Mouse (Mus musculus) myocyte (in vitro differentiated cells): Measurements from ENCODE around the gene Tec. TPM values are rescaled to one million over a fixed set of nuclear protein-coding genes. Genes with fewer than 3 reads are reported as not detected.

Experiments
- H3K27me3 ChIP-seq: one replicate; pipeline ENCODE4 v1.6.1; 2011; ENCODE audit not compliant: control insufficient read depth, insufficient read depth, insufficient read length
- H3K36me3 ChIP-seq: one replicate; pipeline ENCODE4 v1.6.1; 2011; ENCODE audit not compliant: control insufficient read depth, insufficient read depth
- H3K4me2 ChIP-seq: one replicate; pipeline ENCODE4 v1.6.1; 2011; ENCODE audit warnings: low read depth, control low read depth
- H3K4me3 ChIP-seq: one replicate; pipeline ENCODE4 v1.5.1; 2011; ENCODE audit warnings: mild to moderate bottlenecking, control low read depth, moderate library complexity
- H3K79me2 ChIP-seq: one replicate; pipeline ENCODE4 v1.6.1; 2011; ENCODE audit not compliant: control insufficient read depth, insufficient read depth
- H3ac ChIP-seq: one replicate; pipeline ENCODE4 v1.6.1; 2011; ENCODE audit not compliant: control insufficient read depth, insufficient read length
- CEBPB ChIP-seq: IDR thresholded peaks from 2 replicates; pipeline ENCODE4 v1.6.1; 2011; ENCODE audit warnings: mild to moderate bottlenecking, moderate library complexity; ENCODE audit not compliant: poor library complexity, insufficient read depth, severe bottlenecking
- E2F4 ChIP-seq: IDR thresholded peaks from one replicate; pipeline ENCODE4 v1.6.1; 2011; ENCODE audit warnings: mild to moderate bottlenecking, control low read depth, moderate library complexity; ENCODE audit not compliant: insufficient read depth
- MAX ChIP-seq: IDR thresholded peaks from one replicate; pipeline ENCODE4 v1.6.1; 2011; ENCODE audit warnings: low read depth, mild to moderate bottlenecking, control low read depth
- MYOD1 ChIP-seq, 3 experiments: IDR thresholded peaks; one replicate each; pipeline ENCODE4 v1.6.1; 2011; ENCODE audit warnings: control low read depth in 2 of 3, low read depth in 2 of 3, mild to moderate bottlenecking in 2 of 3, moderate library complexity in 1 of 3; ENCODE audit not compliant: insufficient read length in 2 of 3, control insufficient read depth in 1 of 3
- MYOG ChIP-seq, 3 experiments: IDR thresholded peaks; one replicate each; pipeline ENCODE4 v1.6.1; 2011; ENCODE audit warnings: control low read depth in 2 of 3, low read depth in 2 of 3, mild to moderate bottlenecking in 2 of 3; ENCODE audit not compliant: insufficient read length in 2 of 3, control insufficient read depth in 1 of 3, insufficient read depth in 1 of 3
- POLR2A ChIP-seq: IDR thresholded peaks from one replicate; pipeline ENCODE4 v1.6.1; 2011; ENCODE audit warnings: low read depth, mild to moderate bottlenecking, control low read depth, moderate library complexity; ENCODE audit not compliant: insufficient read length
- POLR2AphosphoS2 ChIP-seq: IDR thresholded peaks from one replicate; pipeline ENCODE4 v1.6.1; 2011; ENCODE audit warnings: low read depth, control low read depth; ENCODE audit not compliant: insufficient read length
- REST ChIP-seq: IDR thresholded peaks from one replicate; pipeline ENCODE4 v1.6.1; 2011; ENCODE audit warnings: mild to moderate bottlenecking, control low read depth, moderate library complexity; ENCODE audit not compliant: insufficient read depth, insufficient read length
- SRF ChIP-seq: IDR thresholded peaks from one replicate; pipeline ENCODE4 v1.6.1; 2011; ENCODE audit warnings: low read depth; ENCODE audit not compliant: control insufficient read depth, insufficient read length
- TCF12 ChIP-seq: IDR thresholded peaks from one replicate; pipeline ENCODE4 v1.6.1; 2011; ENCODE audit warnings: mild to moderate bottlenecking, control low read depth; ENCODE audit not compliant: poor library complexity, insufficient read depth, severe bottlenecking
- TCF3 ChIP-seq: IDR thresholded peaks from one replicate; pipeline ENCODE4 v1.6.1; 2011; ENCODE audit warnings: low read depth, control low read depth; ENCODE audit not compliant: insufficient read length
- USF1 ChIP-seq: IDR thresholded peaks from one replicate; pipeline ENCODE4 v1.6.1; 2011; ENCODE audit warnings: low read depth, mild to moderate bottlenecking, control low read depth, moderate library complexity
- polyA plus RNA-seq: library from polyadenylated mRNA; unstranded; fragments of >200 nt; fragmentation: generic; extraction: Trizol; gene quantifications from one replicate; pipeline ENCODE4 v1.2.1, GENCODE M21; 2012; ENCODE audit warnings: missing spikeins

Gene Tec
- polyA plus RNA-seq, 1 experiment = 1.5 TPM

- Histone ChIP-seq H3K79me2 (no peaks in the 10 kb centered on the region), H3K27me3 (no peaks in the 10 kb centered on the region), H3ac (no peak overlapping the region), H3K36me3 (no peaks in the 10 kb centered on the region), H3K4me2 (no peak overlapping the region), H3K4me3 (no peak overlapping the region)
- TF ChIP-seq POLR2A = no peak
- no peak for TF ChIP-seq E2F4
- TF ChIP-seq TCF3 = no peak
These were observed 19.3 kb downstream of the Tec start for GRCm38 (mm10) chr5:72848889-72849435.

DNA sequence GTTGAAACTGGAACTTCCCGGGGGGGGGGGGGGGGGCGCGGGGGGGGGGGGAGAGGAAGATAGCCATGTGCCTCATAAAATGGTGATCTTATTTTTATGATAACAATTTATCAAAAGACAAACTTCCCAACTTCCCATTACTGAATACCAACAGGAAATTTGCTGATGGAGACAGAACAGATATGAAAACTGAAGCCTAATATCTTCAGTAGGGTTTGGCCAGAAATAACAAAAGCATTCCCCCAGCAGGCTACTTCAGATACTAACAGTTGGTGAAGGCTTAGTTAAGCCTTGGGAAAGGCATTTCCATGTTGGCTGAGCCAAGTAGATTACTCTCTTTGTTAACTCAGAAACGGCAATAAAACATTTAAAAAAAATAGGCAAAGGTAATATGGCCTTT is 21.6 kb downstream of the Tec start:
- TF ChIP-seq MYOD1 (IDR thresholded peaks at IDR 0.05; ENCODE audit: control insufficient read depth in 1 of 3, insufficient read length in 2 of 3, low read depth in 2 of 3) = no peak
- no peaks in the 10 kb centered on the region for H3K36me3 ChIP-seq
- H3K27me3 ChIP-seq = no peaks in the 10 kb centered on the region
- no peaks in the 10 kb centered on the region for H3K79me2 ChIP-seq
- H3ac ChIP-seq = no peak overlapping the region
- H3K4me2 ChIP-seq = no peak overlapping the region
- no peak overlapping the region for H3K4me3 ChIP-seq

DNA sequence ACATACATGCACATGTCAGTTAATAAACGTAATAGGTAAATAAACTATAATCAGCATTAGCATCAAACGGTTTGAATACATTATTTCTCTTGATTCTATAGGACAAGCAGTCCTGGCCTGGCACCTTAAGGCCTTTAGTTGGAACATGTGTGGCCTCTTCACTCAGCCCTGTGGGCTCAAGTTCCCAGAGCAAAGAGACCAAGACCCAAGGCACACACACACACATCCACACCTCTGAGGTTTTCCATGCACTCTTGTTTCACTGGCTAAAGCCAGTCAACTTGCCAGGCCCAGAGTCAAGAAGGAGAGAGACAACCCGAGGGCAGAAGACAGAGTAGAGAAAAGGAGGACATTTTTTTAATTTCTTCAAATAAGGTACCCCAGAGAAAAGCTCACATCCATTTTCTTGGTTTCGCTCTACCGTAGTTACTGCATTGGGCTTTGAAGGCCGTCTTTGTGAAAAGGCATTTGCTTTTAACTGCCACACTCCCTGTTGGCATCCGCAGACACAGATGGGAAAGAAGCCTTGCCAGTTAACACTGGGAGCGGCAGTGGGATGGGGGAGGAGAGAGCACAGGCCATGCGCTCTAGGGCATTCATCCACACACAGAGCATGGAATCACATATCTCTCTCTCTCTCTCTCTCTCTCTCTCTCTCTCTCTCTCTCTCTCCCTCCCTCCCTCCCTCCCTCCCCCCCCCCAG is 22.2 kb downstream of the Tec start:
- no peaks in the 10 kb centered on the region for H3K27me3 ChIP-seq
- H3K4me2 ChIP-seq = peak overlapping the region; percentile 43
- H3K79me2 ChIP-seq = no peaks in the 10 kb centered on the region
- no peak overlapping the region for H3ac ChIP-seq
- H3K36me3 ChIP-seq = no peaks in the 10 kb centered on the region
- no peak overlapping the region for H3K4me3 ChIP-seq
- TF ChIP-seq E2F4 = no peak
- TF ChIP-seq TCF3 = no peak
- no peak for TF ChIP-seq POLR2AphosphoS2
- TF ChIP-seq MAX = no peak
- no peak for TF ChIP-seq REST
- TF ChIP-seq SRF = no peak
- TF ChIP-seq CEBPB = no peak
- no peak for TF ChIP-seq TCF12
- TF ChIP-seq USF1 = no peak
- no peak for TF ChIP-seq MYOD1 (IDR thresholded peaks at IDR 0.05; ENCODE audit: control insufficient read depth in 1 of 3, insufficient read length in 2 of 3, low read depth in 2 of 3)
- no peak for TF ChIP-seq MYOG (IDR thresholded peaks at IDR 0.05; ENCODE audit: control insufficient read depth in 1 of 3, insufficient read depth in 1 of 3, insufficient read length in 2 of 3, low read depth in 2 of 3)
- TF ChIP-seq POLR2A = no peak

DNA sequence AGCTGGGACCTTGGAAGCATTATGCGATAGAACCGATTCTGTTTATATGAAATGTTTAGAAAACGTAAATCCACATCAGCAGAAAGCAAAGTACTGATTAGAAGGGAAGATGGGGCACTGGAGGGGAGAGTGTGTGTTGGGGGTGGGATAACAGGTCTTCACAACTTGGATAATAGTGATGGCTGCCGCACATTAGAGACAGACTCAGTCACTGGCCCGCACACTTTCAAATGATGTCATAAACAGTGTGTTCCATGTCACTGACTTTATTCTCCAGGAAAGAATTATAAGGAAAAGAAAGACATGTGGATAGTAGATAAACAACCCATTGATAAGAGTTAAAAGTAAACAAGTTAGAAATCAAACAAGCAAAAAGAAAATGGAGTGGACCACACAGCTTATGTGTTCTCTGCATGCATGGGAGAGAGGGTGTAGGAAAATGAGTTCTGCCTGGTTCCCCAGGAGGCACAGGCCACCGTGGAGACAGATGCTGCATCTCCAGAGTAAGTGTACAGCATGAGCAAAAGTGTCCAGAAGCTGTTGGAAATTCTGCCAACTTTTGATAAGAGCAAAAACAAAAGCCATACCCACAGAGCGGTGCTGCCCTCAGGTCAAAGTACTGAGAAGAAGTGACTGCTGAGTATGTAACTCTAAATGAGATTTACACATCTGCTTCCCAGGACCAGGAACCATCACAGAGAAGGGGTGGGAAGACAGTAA is 23.3 kb downstream of the Tec start:
- no peaks in the 10 kb centered on the region for H3K27me3 ChIP-seq
- TF ChIP-seq E2F4 = no peak
- TF ChIP-seq POLR2AphosphoS2 = no peak
- TF ChIP-seq MAX = no peak
- no peak for TF ChIP-seq CEBPB
- TF ChIP-seq REST = no peak
- no peak for TF ChIP-seq SRF
- no peak for TF ChIP-seq USF1
- no peak for TF ChIP-seq POLR2A
- no peak for TF ChIP-seq MYOG (IDR thresholded peaks at IDR 0.05; ENCODE audit: control insufficient read depth in 1 of 3, insufficient read depth in 1 of 3, insufficient read length in 2 of 3, low read depth in 2 of 3)
- no peak for TF ChIP-seq MYOD1 (IDR thresholded peaks at IDR 0.05; ENCODE audit: control insufficient read depth in 1 of 3, insufficient read length in 2 of 3, low read depth in 2 of 3)
- no peak for TF ChIP-seq TCF12
- no peak for TF ChIP-seq TCF3

GRCm38 (mm10) chr5:72844294-72844693 is 24.0 kb downstream of the Tec start:
- Histone ChIP-seq H3K4me2 (peak overlapping the region; percentile 5), H3K4me3 (no peak overlapping the region), H3K27me3 (no peaks in the 10 kb centered on the region), H3ac (no peak overlapping the region), H3K79me2 (no peaks in the 10 kb centered on the region), H3K36me3 (no peaks in the 10 kb centered on the region)
- no peak for TF ChIP-seq USF1
- TF ChIP-seq MYOG (IDR thresholded peaks at IDR 0.05; ENCODE audit: control insufficient read depth in 1 of 3, insufficient read depth in 1 of 3, insufficient read length in 2 of 3, low read depth in 2 of 3) = no peak
- no peak for TF ChIP-seq SRF
- TF ChIP-seq POLR2AphosphoS2 = no peak
- no peak for TF ChIP-seq REST
- no peak for TF ChIP-seq E2F4
- no peak for TF ChIP-seq MYOD1 (IDR thresholded peaks at IDR 0.05; ENCODE audit: control insufficient read depth in 1 of 3, insufficient read length in 2 of 3, low read depth in 2 of 3)
- no peak for TF ChIP-seq TCF3
- TF ChIP-seq POLR2A = no peak
- TF ChIP-seq MAX = no peak

More for the DNA sequence above, 23.3 kb downstream of the Tec start:
- no peaks in the 10 kb centered on the region for H3K36me3 ChIP-seq
- no peaks in the 10 kb centered on the region for H3K79me2 ChIP-seq
- no peak overlapping the region for H3ac ChIP-seq
- no peak overlapping the region for H3K4me2 ChIP-seq
- no peak overlapping the region for H3K4me3 ChIP-seq
